Mouse (Mus musculus): ENCODE data around the gene Nr4a2.

- TF ChIP-seq CTCF (IDR thresholded peaks at IDR 0.05; ENCODE audit: borderline replicate concordance, extremely low read depth, insufficient read depth, insufficient read length) (no peak), POLR2A (IDR thresholded peaks at IDR 0.05; ENCODE audit: borderline replicate concordance, extremely low read depth, insufficient read depth, insufficient read length, poor library complexity, severe bottlenecking) (no peak)
Measured at GRCm38 (mm10) chr2:57115181-57115863, 8.5 kb downstream of the Nr4a2 start.

Data from brain, embryonic 14.5 days (tissue).